Mouse (Mus musculus) midbrain, postnatal 0 days (tissue): ENCODE measurements at regions not wholly inside any gene's neighbourhood (a gene's known extent, or its start where the extent isn't known, plus 50 kb on each side); places are given as distances from the start of the nearest gene placed in this dataset.

Experiments
- ATAC-seq: fragments of 200-750 bp; cut with Nextera tagmentation; 2 replicates; pipeline ENCODE4 v1.8.0; 2017; ENCODE audit warnings: moderate number of reproducible peaks, mild to moderate bottlenecking, moderate TSS enrichment, moderate library complexity; ENCODE audit not compliant: low FRiP score
- DNase-seq: peaks from one replicate; pipeline ENCODE4 v3.0.0-alpha.2; 2015; ENCODE audit warnings: low spot score
- H3K27ac ChIP-seq: fragments of 300-500 bp; sonication (generic); 2 replicates; pipeline ENCODE4 v1.5.1; 2014; ENCODE audit warnings: low read depth, mild to moderate bottlenecking, low read length, mixed read lengths
- H3K27me3 ChIP-seq: fragments of 300-500 bp; sonication (generic); 2 replicates; pipeline ENCODE4 v1.6.1; 2014; ENCODE audit warnings: low read length, control low read depth, mixed read lengths; ENCODE audit not compliant: insufficient read depth
- H3K36me3 ChIP-seq: fragments of 300-500 bp; sonication (generic); 2 replicates; pipeline ENCODE4 v1.6.1; 2014; ENCODE audit warnings: low read length, control low read depth, mixed read lengths; ENCODE audit not compliant: insufficient read depth
- H3K4me1 ChIP-seq: fragments of 300-500 bp; sonication (generic); 2 replicates; pipeline ENCODE4 v1.6.1; 2014; ENCODE audit warnings: mild to moderate bottlenecking, control low read depth, antibody characterized with exemption, low read length, mixed read lengths; ENCODE audit not compliant: insufficient read depth
- H3K4me2 ChIP-seq: fragments of 300-500 bp; sonication (generic); 2 replicates; pipeline ENCODE4 v1.6.1; 2014; ENCODE audit warnings: low read depth, mild to moderate bottlenecking, low read length, mixed read lengths; ENCODE audit not compliant: poor library complexity, severe bottlenecking
- H3K4me3 ChIP-seq: fragments of 300-500 bp; sonication (generic); 2 replicates; pipeline ENCODE4 v1.5.1; 2014; ENCODE audit warnings: low read depth, mild to moderate bottlenecking, low read length, moderate library complexity
- H3K9ac ChIP-seq: fragments of 300-500 bp; sonication (generic); replicated peaks from 2 replicates; pipeline ENCODE4 v1.6.1; 2014; ENCODE audit warnings: mild to moderate bottlenecking, low read length, moderate library complexity, mixed read lengths; ENCODE audit not compliant: poor library complexity, severe bottlenecking
- H3K9me3 ChIP-seq: fragments of 300-500 bp; sonication (generic); 2 replicates; pipeline ENCODE4 v1.6.1; 2016; ENCODE audit warnings: low read length, control low read depth
- CTCF ChIP-seq: IDR thresholded peaks from 2 replicates; pipeline ENCODE4 v1.5.1; 2016; ENCODE audit warnings: antibody characterized with exemption, mild to moderate bottlenecking
- WGBS: fragments of 180-500 bp; shearing (Covaris S2); extraction: QIAGEN DNeasy Blood & Tissue Kit; methylation state at CpG from one replicate; pipeline ENCODE4 v1.1.7; 2014; 5-methylcytosine and 5-hydroxymethylcytosine counted together

DNA sequence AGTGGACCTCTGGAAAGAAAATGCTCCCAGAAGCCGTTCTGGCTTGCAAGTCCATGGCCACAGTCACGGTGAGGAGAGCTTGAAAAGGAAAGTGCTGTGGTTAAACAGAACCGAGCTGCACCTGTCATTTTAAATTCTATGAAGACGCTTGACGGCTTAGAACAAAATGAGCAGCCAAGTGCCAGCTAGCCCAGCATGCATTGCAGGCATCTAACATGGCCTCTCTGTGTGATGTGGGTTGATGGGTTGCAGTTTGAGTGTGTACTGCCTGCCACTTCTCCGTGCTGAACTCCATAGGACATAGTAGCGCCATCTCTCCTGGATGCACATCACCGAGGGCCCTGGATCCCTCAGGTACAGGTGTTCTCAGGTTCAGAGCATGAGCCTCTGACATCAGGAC, 189.1 kb downstream of the Diras2 start:
- DNase-seq (no peak), ATAC-seq (no peak)
- Histone ChIP-seq H3K4me3 (no peak overlapping the region), H3K9ac (no peak overlapping the region), H3K36me3 (no peaks in the 10 kb centered on the region), H3K9me3 (no peaks in the 10 kb centered on the region), H3K27me3 (no peaks in the 10 kb centered on the region), H3K27ac (no peak overlapping the region), H3K4me2 (no peak overlapping the region), H3K4me1 (0 out of 2 replicates have a peak, but pooled peaks cover 3% of the 10 kb centered on the region)
- 68% methylated on average over 8 of the region's 8 CpGs for WGBS
- no peak for TF ChIP-seq CTCF

GRCm38 (mm10) chr13:52344383-52344782, 186.7 kb downstream of the Diras2 start:
- DNase-seq: no peak
- Histone ChIP-seq H3K36me3 (no peaks in the 10 kb centered on the region), H3K4me2 (no peak overlapping the region), H3K4me3 (no peak overlapping the region), H3K27me3 (no peaks in the 10 kb centered on the region), H3K9ac (no peak overlapping the region), H3K4me1 (0 out of 2 replicates have a peak, but pooled peaks cover under 1% of the 10 kb centered on the region), H3K27ac (no peak overlapping the region), H3K9me3 (no peaks in the 10 kb centered on the region)
- WGBS: 100% methylated on average over 1 of the region's 2 CpGs
- no peak for ATAC-seq
- no peak for TF ChIP-seq CTCF

GRCm38 (mm10) chr13:52344853-52345252, 186.2 kb downstream of the Diras2 start:
- Histone ChIP-seq H3K36me3 (no peaks in the 10 kb centered on the region), H3K9me3 (no peaks in the 10 kb centered on the region), H3K4me1 (no peaks in the 10 kb centered on the region), H3K9ac (no peak overlapping the region), H3K4me2 (no peak overlapping the region), H3K4me3 (no peak overlapping the region), H3K27ac (no peak overlapping the region), H3K27me3 (no peaks in the 10 kb centered on the region)
- WGBS: 99% methylated on average over 3 of the region's 3 CpGs
- DNase-seq (no peak), ATAC-seq (no peak)
- no peak for TF ChIP-seq CTCF

- 62% methylated on average over 13 of the region's 13 CpGs for WGBS
- Histone ChIP-seq H3K4me3 (no peak overlapping the region), H3K27ac (no peak overlapping the region), H3K9me3 (no peaks in the 10 kb centered on the region), H3K36me3 (no peaks in the 10 kb centered on the region), H3K27me3 (no peaks in the 10 kb centered on the region), H3K4me2 (no peak overlapping the region), H3K9ac (no peak overlapping the region), H3K4me1 (no peaks in the 10 kb centered on the region)
- DNase-seq (peak; percentile 57), ATAC-seq (no peak)
- no peak for TF ChIP-seq CTCF
Observed at GRCm38 (mm10) chr13:52345375-52346026, 185.6 kb downstream of the Diras2 start.

DNA sequence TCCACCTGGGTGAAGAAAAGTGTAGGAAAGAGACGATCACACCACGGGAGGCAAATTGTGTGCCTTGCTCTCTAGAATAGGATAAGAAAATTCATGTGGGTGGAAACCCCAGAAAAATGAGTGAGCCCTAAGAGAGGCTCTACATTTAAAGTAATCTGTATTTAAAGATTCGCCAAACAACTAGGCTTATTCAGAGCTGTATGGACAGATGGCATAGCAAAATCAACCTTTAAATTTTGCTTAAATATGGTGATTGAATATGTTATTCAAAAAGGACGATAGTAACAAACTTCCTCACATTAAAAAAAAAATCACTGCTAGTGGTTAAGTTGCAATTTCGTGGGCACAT, 185.1 kb downstream of the Diras2 start:
- Histone ChIP-seq H3K36me3 (no peaks in the 10 kb centered on the region), H3K9me3 (no peaks in the 10 kb centered on the region), H3K4me2 (no peak overlapping the region), H3K9ac (no peak overlapping the region), H3K27ac (no peak overlapping the region), H3K4me3 (no peak overlapping the region), H3K27me3 (no peaks in the 10 kb centered on the region), H3K4me1 (no peaks in the 10 kb centered on the region)
- DNase-seq (no peak), ATAC-seq (no peak)
- 86% methylated on average over 5 of the region's 5 CpGs for WGBS
- TF ChIP-seq CTCF: no peak

- no peaks in the 10 kb centered on the region for H3K4me1 ChIP-seq
- H3K27ac ChIP-seq: no peak overlapping the region
- H3K4me2 ChIP-seq: no peak overlapping the region
- no peak overlapping the region for H3K4me3 ChIP-seq
- no peak overlapping the region for H3K9ac ChIP-seq
- DNase-seq (peak; percentile 70), ATAC-seq (no peak; the same call in 1 of the 2 replicates)
- no peaks in the 10 kb centered on the region for H3K9me3 ChIP-seq
- 32% methylated on average over 2 of the region's 2 CpGs for WGBS
- no peak for TF ChIP-seq CTCF
- H3K27me3 ChIP-seq: no peaks in the 10 kb centered on the region
- H3K36me3 ChIP-seq: no peaks in the 10 kb centered on the region
Observed at GRCm38 (mm10) chr13:52347631-52348030, 183.4 kb downstream of the Diras2 start.
